Mouse (Mus musculus) neutrophil, adult 59 days (primary cell): Measurements from ENCODE around the gene Stat3. TPM values are rescaled to one million over a fixed set of nuclear protein-coding genes. Genes with fewer than 3 reads are reported as not detected.

Source experiments
- total RNA-seq, 2 experiments: library from RNA; stranded (reverse); gene quantifications; 1 replicate in 1 of 2; 2 replicates in 1 of 2; pipeline ENCODE4 v1.2.4; 2023

Gene Stat3
- 100 to 1,000 TPM; 260 to 273 TPM for total RNA-seq

GRCm38 (mm10) chr11:100939512-100940151 lies at the start of gene Stat3:
Stat3 (minus strand) TSS chr11:100939540.

GRCm38 (mm10) chr11:100970557-100970937 lies 31.2 kb upstream of the Stat3 start, which contains the start of gene Cavin1:
Cavin1 (minus strand) TSS chr11:100970887.

GRCm38 (mm10) chr11:100858935-100859578 lies 80.3 kb downstream of the Stat3 start, which contains the start of gene Stat5a:
Stat5a (plus strand) TSS chr11:100859351.

GRCm38 (mm10) chr11:100850038-100850777 lies 89.1 kb downstream of the Stat3 start, which contains the start of gene Stat5b:
Stat5b (minus strand) TSS chr11:100850724.

Other genes with a start within 250 kb of the Stat3 start
- not detected for gene Zfp385c, start 247.1 kb downstream of the Stat3 start, total RNA-seq
- gene Dhx58, start 235.3 kb downstream of the Stat3 start, total RNA-seq, result 10 to 100 TPM; 22.4 to 25.3 TPM
- gene Kat2a, start 227.1 kb downstream of the Stat3 start, total RNA-seq, result 10 to 100 TPM; 11.2 to 11.7 TPM
- not detected for gene Hspb9, start 225.7 kb downstream of the Stat3 start, total RNA-seq
- 100 to 1,000 TPM; 171 to 185 TPM for gene Rab5c, start 201.3 kb downstream of the Stat3 start, total RNA-seq
- not detected for gene Kcnh4, start 179.6 kb downstream of the Stat3 start, total RNA-seq
- not detected for gene Hcrt, start 176.6 kb downstream of the Stat3 start, total RNA-seq
- 10 to 100 TPM in 1 of 2 experiments, 1 to 10 TPM in 1; 9.6 to 12.5 TPM for gene Ghdc, start 168.6 kb downstream of the Stat3 start, total RNA-seq
- 10 to 100 TPM; 91.5 to 97.7 TPM for gene Stat5b, start 88.8 kb downstream of the Stat3 start, total RNA-seq
- gene Stat5a, start 80.2 kb downstream of the Stat3 start, total RNA-seq, result 10 to 100 TPM; 27.8 to 30.0 TPM
- 1 to 10 TPM in 1 of 2 experiments, under 1 TPM in 1; 0.49 to 1.3 TPM for gene Cavin1, start 31.3 kb upstream of the Stat3 start, total RNA-seq
- 100 to 1,000 TPM; 105 to 107 TPM for gene Atp6v0a1, start 69.9 kb upstream of the Stat3 start, total RNA-seq
- 1 to 10 TPM; 7.4 to 9.3 TPM for gene Naglu, start 130.5 kb upstream of the Stat3 start, total RNA-seq
- gene Hsd17b1, start 138.9 kb upstream of the Stat3 start, total RNA-seq, result under 1 TPM; 0.46 to 0.78 TPM
- 10 to 100 TPM; 11.1 to 13.6 TPM for gene Coasy, start 143.0 kb upstream of the Stat3 start, total RNA-seq
- 10 to 100 TPM; 37.4 to 40.4 TPM for gene Mlx, start 147.7 kb upstream of the Stat3 start, total RNA-seq
- gene Psmc3ip, start 155.9 kb upstream of the Stat3 start, total RNA-seq, result 1 to 10 TPM; 5.2 to 5.7 TPM
- 10 to 100 TPM; 29.8 to 31.7 TPM for gene Retreg3, start 180.4 kb upstream of the Stat3 start, total RNA-seq
- 10 to 100 TPM; 12.9 to 17.0 TPM for gene Tubg1, start 180.4 kb upstream of the Stat3 start, total RNA-seq
- 1 to 10 TPM; 1.5 to 2.0 TPM for gene Tubg2, start 216.4 kb upstream of the Stat3 start, total RNA-seq
- under 1 TPM; 0.47 to 0.79 TPM for gene Cntnap1, start 231.0 kb upstream of the Stat3 start, total RNA-seq
- 1 to 10 TPM; 2.6 to 3.3 TPM for gene Plekhh3, start 231.8 kb upstream of the Stat3 start, total RNA-seq
- gene Ccr10, start 235.9 kb upstream of the Stat3 start, total RNA-seq, result under 1 TPM; 0.33 to 0.35 TPM